Mouse (Mus musculus) liver, embryonic 14.5 days (tissue): Measurements from ENCODE around the gene Gtf2a1l.

ENCODE experiments used
- CTCF ChIP-seq: IDR thresholded peaks from 2 replicates; pipeline ENCODE4 v1.5.1; 2016; ENCODE audit warnings: antibody characterized with exemption, low read depth, control low read depth
- EP300 ChIP-seq: IDR thresholded peaks from 2 replicates; pipeline ENCODE4 v1.6.1; 2016; ENCODE audit warnings: antibody characterized with exemption, low read depth

DNA sequence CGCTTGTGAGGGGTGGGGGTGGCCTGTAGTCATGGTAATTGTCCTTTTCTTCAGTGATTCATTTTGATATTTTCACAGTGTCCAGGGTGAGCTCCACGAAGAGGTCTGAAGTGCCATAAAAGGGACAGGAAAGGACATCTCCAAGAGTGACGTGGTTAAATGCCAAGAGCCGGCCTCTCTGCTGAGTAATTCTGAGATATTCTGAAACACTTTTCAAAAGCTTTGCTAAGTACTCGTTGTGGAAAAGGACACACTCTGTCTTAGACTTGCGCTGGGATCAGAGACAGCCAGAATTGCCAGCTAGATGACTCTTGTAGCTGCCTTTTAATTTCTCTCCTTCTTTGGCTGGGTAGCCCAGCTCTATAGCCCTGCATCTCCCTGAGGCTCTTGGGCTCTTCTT lies 9.9 kb upstream of the Gtf2a1l start:
- no peak for TF ChIP-seq CTCF
- TF ChIP-seq EP300: no peak
